Comparison of ENCODE assay signal across 25 mouse cellular contexts in the genomic region with DNA sequence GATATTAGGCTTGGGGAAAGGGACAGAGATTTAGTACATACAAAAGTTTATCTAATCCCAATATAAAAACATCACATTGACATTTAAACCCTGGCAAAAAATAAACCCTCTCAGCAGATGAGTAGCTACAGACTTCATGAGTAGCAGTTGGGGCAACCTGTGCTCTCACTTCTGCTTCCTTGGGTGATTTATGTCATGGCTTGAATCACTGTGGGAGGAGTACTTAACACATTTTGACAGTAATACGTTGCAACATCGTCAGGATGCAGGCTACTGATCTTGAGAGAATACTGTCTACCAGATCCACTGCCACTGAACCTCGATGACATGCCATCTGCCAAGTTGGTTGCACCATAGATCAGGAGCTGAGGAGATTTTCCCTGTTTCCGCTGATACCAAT.
"Had no signal": no experiment of that assay in that cellular context is flagged by ENCODE, and none has a peak within 500 bp of the region (broad histone marks: within the 10 kb centered on the region; RNA-seq: fewer than 3 reads in every experiment).

No protein-coding gene starts in this region.

- H3K9ac ChIP-seq: heart, embryonic 12.5 days; hindbrain, embryonic 13.5 days; hindbrain, embryonic 15.5 days; kidney, embryonic 15.5 days; limb, embryonic 13.5 days; limb, embryonic 15.5 days had no signal

- DNase-seq: gastrocnemius, adult 2 months; gastrocnemius, postnatal 10 days; gastrocnemius, postnatal 25 days; heart, adult 18-20 months; heart, postnatal 10 days; heart, postnatal 4 days; kidney, adult 11 months; kidney, adult 2 months; kidney, adult 9 months; kidney, postnatal 14 days; kidney, postnatal 36 days; layer of hippocampus, adult 9-11 months; layer of hippocampus, postnatal 36 days; left cerebral cortex, postnatal 4 days had no signal

- H3K4me3 ChIP-seq: gastrocnemius, adult 2 months; heart, embryonic 10.5 days; heart, embryonic 12.5 days; hindbrain, embryonic 10.5 days; hindbrain, embryonic 13.5 days; hindbrain, embryonic 15.5 days; kidney, embryonic 15.5 days; limb, embryonic 13.5 days; limb, embryonic 15.5 days had no signal

- H3K27me3 ChIP-seq: heart, embryonic 12.5 days; hindbrain, embryonic 13.5 days; hindbrain, embryonic 15.5 days; kidney, embryonic 15.5 days; limb, embryonic 13.5 days; limb, embryonic 15.5 days had no signal

- H3K4me1 ChIP-seq: heart, embryonic 10.5 days; heart, embryonic 12.5 days; hindbrain, embryonic 10.5 days; hindbrain, embryonic 13.5 days; hindbrain, embryonic 15.5 days; kidney, embryonic 15.5 days; limb, embryonic 13.5 days; limb, embryonic 15.5 days had no signal

- H3K4me2 ChIP-seq: heart, embryonic 12.5 days; hindbrain, embryonic 13.5 days; hindbrain, embryonic 15.5 days; kidney, embryonic 15.5 days; limb, embryonic 13.5 days; limb, embryonic 15.5 days had no signal

- H3K27ac ChIP-seq: gastrocnemius, adult 2 months; heart, embryonic 10.5 days; hindbrain, embryonic 10.5 days; hindbrain, embryonic 13.5 days; hindbrain, embryonic 15.5 days; hindbrain, postnatal 0 days; kidney, embryonic 15.5 days; kidney, postnatal 0 days; limb, embryonic 13.5 days; limb, embryonic 15.5 days had no signal

- H3K9me3 ChIP-seq: heart, embryonic 10.5 days; heart, embryonic 12.5 days; hindbrain, embryonic 10.5 days; hindbrain, embryonic 13.5 days; hindbrain, embryonic 15.5 days; kidney, embryonic 15.5 days; limb, embryonic 13.5 days; limb, embryonic 15.5 days had no signal

- H3K36me3 ChIP-seq: heart, embryonic 10.5 days; heart, embryonic 12.5 days; hindbrain, embryonic 10.5 days; hindbrain, embryonic 13.5 days; hindbrain, embryonic 15.5 days; kidney, embryonic 15.5 days; limb, embryonic 13.5 days; limb, embryonic 15.5 days had no signal

- ATAC-seq: hindbrain, postnatal 0 days; intestine, embryonic 16.5 days had no signal
